Mouse (Mus musculus) limb, embryonic 14.5 days (tissue): ENCODE data around the gene Slc9a2. TPM values are rescaled to one million over a fixed set of nuclear protein-coding genes. Genes with fewer than 3 reads are reported as not detected.
"Not testable (repeated sequence)": the region's sequence is repeated elsewhere in the genome, so short reads cannot be mapped to it uniquely, and the experiment has no call there.

Experiments used
- ATAC-seq: fragments of 200-750 bp; cut with Nextera tagmentation; 2 replicates; pipeline ENCODE4 v1.8.0; 2017; ENCODE audit warnings: low read depth, moderate number of reproducible peaks, moderate TSS enrichment; ENCODE audit not compliant: low FRiP score
- DNase-seq: peaks from one replicate; pipeline ENCODE4 v3.0.0-alpha.2; 2015; ENCODE audit warnings: low spot score
- H3K27ac ChIP-seq: fragments of 300-500 bp; sonication (generic); replicated peaks from 2 replicates; pipeline ENCODE4 v1.5.1; 2014; ENCODE audit warnings: low read depth, mild to moderate bottlenecking, low read length, moderate library complexity, mixed read lengths
- H3K27me3 ChIP-seq: fragments of 300-500 bp; sonication (generic); 2 replicates; pipeline ENCODE4 v1.6.1; 2014; ENCODE audit warnings: low read length, mixed read lengths; ENCODE audit not compliant: control insufficient read depth, insufficient read depth
- H3K36me3 ChIP-seq: fragments of 300-500 bp; sonication (generic); 2 replicates; pipeline ENCODE4 v1.6.1; 2014; ENCODE audit warnings: mild to moderate bottlenecking, low read length, moderate library complexity, mixed read lengths; ENCODE audit not compliant: control insufficient read depth, insufficient read depth
- H3K4me1 ChIP-seq: fragments of 300-500 bp; sonication (generic); 2 replicates; pipeline ENCODE4 v1.6.1; 2014; ENCODE audit warnings: antibody characterized with exemption, low read length, mixed read lengths; ENCODE audit not compliant: control insufficient read depth, insufficient read depth
- H3K4me2 ChIP-seq: fragments of 300-500 bp; sonication (generic); replicated peaks from 2 replicates; pipeline ENCODE4 v1.6.1; 2014; ENCODE audit warnings: low read depth, mild to moderate bottlenecking, low read length, moderate library complexity; ENCODE audit not compliant: severe bottlenecking
- H3K4me3 ChIP-seq: fragments of 300-500 bp; sonication (generic); replicated peaks from 2 replicates; pipeline ENCODE4 v1.5.1; 2014; ENCODE audit warnings: low read length
- H3K9ac ChIP-seq: fragments of 300-500 bp; sonication (generic); 2 replicates; pipeline ENCODE4 v1.6.1; 2014; ENCODE audit warnings: mild to moderate bottlenecking, low read depth, low read length, moderate library complexity; ENCODE audit not compliant: severe bottlenecking
- H3K9me3 ChIP-seq: fragments of 300-500 bp; sonication (generic); 2 replicates; pipeline ENCODE4 v1.6.1; 2016; ENCODE audit warnings: low read length; ENCODE audit not compliant: control insufficient read depth
- POLR2A ChIP-seq: fragments of 200-500 bp; IDR thresholded peaks from 2 replicates; pipeline ENCODE4 v1.8.0; 2012; ENCODE audit warnings: inconsistent platforms, mild to moderate bottlenecking, moderate library complexity, borderline replicate concordance; ENCODE audit not compliant: insufficient read depth, insufficient read length; ENCODE audit errors: extremely low read depth
- WGBS: fragments of 180-500 bp; shearing (Covaris S2); extraction: QIAGEN DNeasy Blood & Tissue Kit; methylation state at CpG from one replicate; pipeline ENCODE4 v1.1.7; 2014; 5-methylcytosine and 5-hydroxymethylcytosine counted together
- polyA plus RNA-seq, 2 experiments: library from polyadenylated mRNA; depleted of rRNA in 1 of 2; stranded (reverse) in 1 of 2; unstranded in 1 of 2; fragments of >200 nt; fragmentation: Nextera tagmentation in 1 of 2; extraction: Ambion mirVana in 1 of 2; gene quantifications; 2 replicates each; pipeline versions ENCODE4 v1.2.1 to v1.2.3; 2012 to 2014

Gene Slc9a2
- polyA plus RNA-seq, 2 experiments, result 0.87 to 2.7 TPM

DNA sequence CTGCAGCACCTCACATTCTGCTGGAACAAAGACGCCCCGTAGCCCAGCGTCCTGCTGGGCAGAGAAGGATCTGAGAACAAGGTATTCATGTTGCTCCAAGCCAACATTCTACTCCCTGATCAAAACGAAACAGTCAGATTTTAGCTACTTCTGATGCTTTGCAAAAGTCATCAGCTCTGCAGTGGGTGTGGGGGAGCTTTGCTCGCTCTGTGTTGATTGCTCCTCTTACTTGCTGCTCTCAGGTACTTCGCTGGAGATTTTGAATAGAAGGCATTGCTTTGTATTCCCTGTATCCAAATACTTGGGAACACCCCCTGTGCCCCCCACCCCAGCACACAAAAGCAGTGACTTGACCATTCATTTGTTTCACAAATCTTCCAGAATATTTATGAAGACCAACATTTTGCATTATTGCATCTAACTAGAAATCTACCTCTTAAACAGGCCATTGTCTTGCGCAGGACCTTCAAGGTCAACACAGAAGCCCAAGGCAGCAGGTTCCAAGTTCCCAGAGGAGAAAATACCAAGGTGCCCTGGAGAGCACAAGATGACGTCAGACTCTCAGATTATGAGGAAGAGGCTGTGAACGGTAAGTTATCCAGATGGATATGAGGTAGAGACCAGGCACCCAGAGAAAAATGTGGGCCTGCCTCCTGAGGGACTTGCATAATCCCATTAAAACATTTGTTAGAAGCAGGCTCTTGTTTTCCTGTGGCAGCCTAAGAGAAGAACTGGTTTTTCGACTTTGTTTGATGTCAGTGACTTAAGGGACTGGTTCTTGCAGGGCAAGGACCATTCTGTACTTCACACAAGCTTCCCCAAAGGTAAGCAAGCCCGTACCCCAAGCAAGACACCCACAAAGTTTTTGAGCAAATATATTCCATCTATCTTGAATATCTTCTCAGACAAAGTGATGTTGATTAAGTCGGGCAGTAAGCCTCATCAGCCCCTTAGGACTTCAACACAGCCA lies 14.7 kb upstream of the Slc9a2 start:
- Histone ChIP-seq H3K4me3 (no peak overlapping the region), H3K27me3 (no peaks in the 10 kb centered on the region), H3K9ac (no peak overlapping the region), H3K9me3 (no peaks in the 10 kb centered on the region), H3K36me3 (no peaks in the 10 kb centered on the region), H3K4me1 (no peaks in the 10 kb centered on the region), H3K4me2 (no peak overlapping the region), H3K27ac (no peak overlapping the region)
- DNase-seq, result no peak
- 37% methylated on average over 12 of the region's 12 CpGs for WGBS
- no peak for ATAC-seq
- no peak for TF ChIP-seq POLR2A

DNA sequence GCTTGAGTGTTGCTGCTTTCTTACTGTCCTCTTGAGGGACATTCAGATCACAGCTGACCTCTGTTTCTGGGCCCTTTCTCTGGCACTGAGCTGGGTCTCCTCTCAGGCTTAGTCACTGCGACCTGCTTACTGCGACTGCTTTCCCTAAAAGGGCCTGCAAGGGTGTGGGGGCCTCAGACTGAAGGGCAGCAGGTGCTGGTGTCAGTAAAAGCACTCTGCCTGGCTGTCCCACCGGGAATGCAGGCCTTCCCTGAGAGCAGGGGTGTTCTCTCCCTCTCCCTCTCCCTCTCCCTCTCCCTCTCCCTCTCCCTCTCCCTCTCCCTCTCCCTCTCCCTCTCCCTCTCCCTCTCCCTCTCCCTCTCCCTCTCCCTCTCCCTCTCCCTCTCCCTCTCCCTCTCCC lies 12.9 kb upstream of the Slc9a2 start:
- not testable (repeated sequence) for H3K36me3 ChIP-seq, H3K27me3 ChIP-seq, H3K4me2 ChIP-seq, DNase-seq, H3K4me1 ChIP-seq, H3K4me3 ChIP-seq, H3K9me3 ChIP-seq, H3K27ac ChIP-seq, H3K9ac ChIP-seq, ATAC-seq
- 26% methylated on average over 3 of the region's 3 CpGs for whole genome bisulfite sequencing

DNA sequence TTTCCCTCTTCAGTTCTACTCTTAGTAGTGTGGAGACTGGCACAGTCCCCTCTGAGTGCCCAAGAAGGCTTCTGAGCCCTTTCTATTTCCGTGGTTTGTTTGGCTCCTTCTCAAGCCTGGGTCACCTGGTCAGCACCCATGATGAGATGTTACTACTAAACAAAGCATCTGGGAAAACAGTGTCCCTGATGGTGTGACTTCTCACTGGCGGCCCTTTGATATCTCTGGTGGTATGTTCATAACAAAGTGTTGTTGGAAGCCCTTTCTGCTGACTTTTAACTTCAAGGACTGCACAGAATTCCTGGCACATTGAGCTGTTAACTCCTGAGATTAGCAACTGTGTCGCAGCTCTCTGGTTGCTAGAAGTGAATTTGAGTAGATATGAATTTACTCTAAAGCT lies 10.3 kb upstream of the Slc9a2 start:
- TF ChIP-seq POLR2A, result no peak
- DNase-seq, result no peak
- Histone ChIP-seq H3K9ac (no peak overlapping the region), H3K9me3 (no peaks in the 10 kb centered on the region), H3K4me3 (no peak overlapping the region), H3K27ac (no peak overlapping the region), H3K36me3 (no peaks in the 10 kb centered on the region), H3K27me3 (no peaks in the 10 kb centered on the region), H3K4me2 (no peak overlapping the region), H3K4me1 (no peaks in the 10 kb centered on the region)
- ATAC-seq, result no peak
- WGBS, result 80% methylated on average over 3 of the region's 3 CpGs

DNA sequence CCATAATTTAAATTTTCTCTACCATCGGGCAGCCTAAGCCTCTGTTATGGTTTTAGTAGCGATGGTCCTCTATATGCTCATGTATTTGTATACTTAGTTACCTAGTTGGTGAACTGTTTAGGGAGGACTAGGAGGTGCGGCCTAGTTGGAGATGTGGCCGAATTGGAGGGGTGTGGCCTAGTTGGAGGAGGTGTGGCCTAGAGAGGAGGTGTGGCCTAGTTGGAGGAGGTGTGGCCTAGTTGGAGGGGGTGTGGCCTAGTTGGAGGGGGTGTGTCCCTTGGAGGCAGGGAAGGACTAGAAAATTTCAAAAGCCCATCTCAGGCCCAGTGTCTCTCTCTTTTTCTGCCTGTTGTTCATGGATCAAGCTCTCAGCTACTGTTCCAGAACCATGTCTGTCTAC lies 8.9 kb upstream of the Slc9a2 start:
- H3K9me3 ChIP-seq, result no peaks in the 10 kb centered on the region
- DNase-seq (no peak), ATAC-seq (no peak)
- H3K4me1 ChIP-seq, result no peaks in the 10 kb centered on the region
- H3K27ac ChIP-seq, result no peak overlapping the region
- no peaks in the 10 kb centered on the region for H3K36me3 ChIP-seq
- no peak overlapping the region for H3K4me2 ChIP-seq
- H3K9ac ChIP-seq, result no peak overlapping the region
- H3K27me3 ChIP-seq, result no peaks in the 10 kb centered on the region
- WGBS, result 97% methylated on average over 4 of the region's 4 CpGs
- H3K4me3 ChIP-seq, result no peak overlapping the region
- no peak for TF ChIP-seq POLR2A

GRCm38 (mm10) chr1:40677306-40677705 lies 3.1 kb upstream of the Slc9a2 start:
- Histone ChIP-seq H3K36me3 (no peaks in the 10 kb centered on the region), H3K4me1 (peaks cover 5% of the 10 kb centered on the region; the same call in 1 of the 2 replicates), H3K9me3 (no peaks in the 10 kb centered on the region), H3K9ac (no peak overlapping the region), H3K4me3 (no peak overlapping the region), H3K27ac (no peak overlapping the region), H3K4me2 (no peak overlapping the region), H3K27me3 (peaks cover 38% of the 10 kb centered on the region)
- DNase-seq (no peak), ATAC-seq (no peak)
- 52% methylated on average over 5 of the region's 5 CpGs for WGBS
- no peak for TF ChIP-seq POLR2A
